Mouse (Mus musculus): ENCODE measurements around the gene Ppp2r5a. TPM values are rescaled to one million over a fixed set of nuclear protein-coding genes. Genes with fewer than 3 reads are reported as not detected.
A peak's percentile ranks its signal among the peaks of the same experiment; 100 is the strongest.

Gene Ppp2r5a
- polyA plus RNA-seq, 1 experiment = 169 TPM

- DNase-seq (ENCODE audit: low read depth) = no peak
Observed at GRCm38 (mm10) chr1:191380843-191381242, 22.2 kb downstream of the Ppp2r5a start.

GRCm38 (mm10) chr1:191378080-191378479 is 25.0 kb downstream of the Ppp2r5a start:
- DNase-seq (ENCODE audit: low read depth) = no peak

GRCm38 (mm10) chr1:191375644-191375998 is 27.5 kb downstream of the Ppp2r5a start:
- no peak for DNase-seq (ENCODE audit: low read depth)

- DNase-seq (ENCODE audit: low read depth) = no peak
Observed at GRCm38 (mm10) chr1:191374993-191375643, 28.0 kb downstream of the Ppp2r5a start.

GRCm38 (mm10) chr1:191369140-191369539 is 33.9 kb downstream of the Ppp2r5a start:
- DNase-seq (ENCODE audit: low read depth) = no peak

GRCm38 (mm10) chr1:191368193-191368592 is 34.9 kb downstream of the Ppp2r5a start:
- DNase-seq (ENCODE audit: low read depth) = no peak

GRCm38 (mm10) chr1:191364477-191364876 is 38.6 kb downstream of the Ppp2r5a start:
- no peak for DNase-seq (ENCODE audit: low read depth)

GRCm38 (mm10) chr1:191362412-191362811 is 40.7 kb downstream of the Ppp2r5a start:
- no peak for DNase-seq (ENCODE audit: low read depth)

- DNase-seq (ENCODE audit: low read depth) = no peak
Observed at GRCm38 (mm10) chr1:191359478-191359877, 43.6 kb downstream of the Ppp2r5a start.

GRCm38 (mm10) chr1:191356936-191357335 is 46.1 kb downstream of the Ppp2r5a start:
- DNase-seq (ENCODE audit: low read depth) = no peak

- no peak for DNase-seq (ENCODE audit: low read depth)
Observed at GRCm38 (mm10) chr1:191353836-191354235, 49.2 kb downstream of the Ppp2r5a start.

GRCm38 (mm10) chr1:191352786-191353488 is 50.1 kb downstream of the Ppp2r5a start:
- no peak for DNase-seq (ENCODE audit: low read depth)

GRCm38 (mm10) chr1:191350355-191350754 is 52.7 kb downstream of the Ppp2r5a start:
- no peak for DNase-seq (ENCODE audit: low read depth)

GRCm38 (mm10) chr1:191349486-191350037 is 53.5 kb downstream of the Ppp2r5a start:
- no peak for DNase-seq (ENCODE audit: low read depth)

- DNase-seq (ENCODE audit: low read depth) = no peak
Observed at GRCm38 (mm10) chr1:191348996-191349395, 54.1 kb downstream of the Ppp2r5a start.

GRCm38 (mm10) chr1:191348592-191348991 is 54.5 kb downstream of the Ppp2r5a start:
- no peak for DNase-seq (ENCODE audit: low read depth)

- no peak for DNase-seq (ENCODE audit: low read depth)
Observed at GRCm38 (mm10) chr1:191347602-191348001, 55.5 kb downstream of the Ppp2r5a start.

GRCm38 (mm10) chr1:191340530-191340929 is 62.5 kb downstream of the Ppp2r5a start:
- DNase-seq (ENCODE audit: low read depth) = no peak

GRCm38 (mm10) chr1:191339876-191340275 is 63.2 kb downstream of the Ppp2r5a start:
- DNase-seq (ENCODE audit: low read depth) = peak; percentile 68

GRCm38 (mm10) chr1:191334500-191334899 is 68.6 kb downstream of the Ppp2r5a start:
- no peak for DNase-seq (ENCODE audit: low read depth)

- DNase-seq (ENCODE audit: low read depth) = no peak
Observed at GRCm38 (mm10) chr1:191330356-191330755, 72.7 kb downstream of the Ppp2r5a start.

GRCm38 (mm10) chr1:191328019-191328441 is 75.0 kb downstream of the Ppp2r5a start:
- DNase-seq (ENCODE audit: low read depth) = no peak

GRCm38 (mm10) chr1:191327258-191327657 is 75.8 kb downstream of the Ppp2r5a start:
- no peak for DNase-seq (ENCODE audit: low read depth)

Measured in gonadal fat pad, adult 2 months (tissue).